Mouse (Mus musculus) lung, adult 2 months (tissue): Measurements from ENCODE around the gene Chd9. TPM values are rescaled to one million over a fixed set of nuclear protein-coding genes. Genes with fewer than 3 reads are reported as not detected.
"Not testable (repeated sequence)": the region's sequence is repeated elsewhere in the genome, so short reads cannot be mapped to it uniquely, and the experiment has no call there.

Source experiments
- DNase-seq: peaks from one replicate; pipeline ENCODE4 v3.0.0; 2022
- H3K4me1 ChIP-seq: fragments of 200-500 bp; 2 replicates; pipeline ENCODE4 v1.6.1; 2011; ENCODE audit warnings: low read length; ENCODE audit not compliant: control insufficient read depth, insufficient read depth
- H3K4me3 ChIP-seq: fragments of 200-500 bp; replicated peaks from 2 replicates; pipeline ENCODE3; 2011; ENCODE audit warnings: low read depth, mild to moderate bottlenecking, control low read depth, low read length; ENCODE audit errors: extremely low read depth
- CTCF ChIP-seq: fragments of 200-500 bp; IDR thresholded peaks from 2 replicates; pipeline ENCODE4 v1.5.1; 2011; ENCODE audit warnings: mild to moderate bottlenecking, low read length, control low read depth; ENCODE audit not compliant: insufficient read depth
- POLR2A ChIP-seq: fragments of 200-500 bp; IDR thresholded peaks from 2 replicates; pipeline ENCODE4 v1.6.1; 2011; ENCODE audit warnings: low read depth, mild to moderate bottlenecking, control low read depth, low read length, borderline replicate concordance; ENCODE audit errors: extremely low read depth
- WGBS: fragments of 180-500 bp; shearing (Covaris S2); methylation state at CpG from one replicate; pipeline ENCODE4 v1.1.7; 2018; 5-methylcytosine and 5-hydroxymethylcytosine counted together
- polyA plus RNA-seq: library from polyadenylated mRNA; depleted of rRNA; stranded (reverse); fragments of >200 nt; gene quantifications from 2 replicates; pipeline ENCODE4 v1.2.3, GENCODE M21; 2012

Chd9 gene
- polyA plus RNA-seq, 1 experiment = 129 TPM

DNA sequence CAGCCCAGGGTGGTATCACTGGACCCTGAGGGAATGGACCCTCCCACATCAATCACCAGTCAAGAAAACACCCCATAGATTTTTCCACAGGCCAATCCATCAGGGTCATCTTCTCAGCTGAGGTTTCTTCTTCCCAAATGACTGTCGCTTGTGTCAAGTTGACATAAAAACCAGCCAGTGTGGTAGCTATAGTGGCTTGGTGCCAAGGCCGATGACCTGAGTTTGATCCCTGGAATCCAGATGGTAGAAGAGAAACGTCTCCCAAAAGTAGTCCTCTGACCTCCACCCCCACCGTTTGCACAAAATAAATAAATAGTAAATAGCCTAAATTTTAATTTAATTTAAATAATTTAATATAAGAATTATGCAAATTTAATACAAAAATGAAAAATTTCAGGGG lies 51.9 kb downstream of the Chd9 start:
- no peak overlapping the region for H3K4me3 ChIP-seq
- TF ChIP-seq POLR2A (no peak), CTCF (no peak)
- H3K4me1 ChIP-seq = peaks cover 9% of the 10 kb centered on the region
- DNase-seq = no peak
- WGBS = 77% methylated on average over 4 of the region's 4 CpGs

DNA sequence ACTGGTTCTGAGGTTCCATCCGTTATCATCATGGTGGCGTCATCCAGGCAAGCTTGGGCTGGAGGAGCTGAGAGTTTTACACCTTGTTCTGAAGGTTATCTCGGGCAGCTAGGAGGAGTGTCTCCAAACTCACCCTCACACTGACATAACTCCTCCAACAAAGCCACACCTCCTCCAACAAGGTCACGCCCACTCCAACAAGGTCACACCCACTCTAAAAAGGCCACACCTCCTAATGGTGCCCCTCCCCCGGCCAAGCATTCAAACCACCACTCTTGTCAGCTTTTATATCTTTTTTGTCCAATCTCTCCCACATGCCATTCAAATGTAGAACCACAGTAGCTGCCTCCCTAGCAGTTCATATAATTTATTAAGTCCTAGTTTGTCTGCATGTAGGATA lies 53.0 kb downstream of the Chd9 start:
- TF ChIP-seq CTCF (no peak), POLR2A (no peak)
- 88% methylated on average over 5 of the region's 5 CpGs for WGBS
- Histone ChIP-seq H3K4me3 (no peak overlapping the region), H3K4me1 (peaks cover 9% of the 10 kb centered on the region)
- no peak for DNase-seq

DNA sequence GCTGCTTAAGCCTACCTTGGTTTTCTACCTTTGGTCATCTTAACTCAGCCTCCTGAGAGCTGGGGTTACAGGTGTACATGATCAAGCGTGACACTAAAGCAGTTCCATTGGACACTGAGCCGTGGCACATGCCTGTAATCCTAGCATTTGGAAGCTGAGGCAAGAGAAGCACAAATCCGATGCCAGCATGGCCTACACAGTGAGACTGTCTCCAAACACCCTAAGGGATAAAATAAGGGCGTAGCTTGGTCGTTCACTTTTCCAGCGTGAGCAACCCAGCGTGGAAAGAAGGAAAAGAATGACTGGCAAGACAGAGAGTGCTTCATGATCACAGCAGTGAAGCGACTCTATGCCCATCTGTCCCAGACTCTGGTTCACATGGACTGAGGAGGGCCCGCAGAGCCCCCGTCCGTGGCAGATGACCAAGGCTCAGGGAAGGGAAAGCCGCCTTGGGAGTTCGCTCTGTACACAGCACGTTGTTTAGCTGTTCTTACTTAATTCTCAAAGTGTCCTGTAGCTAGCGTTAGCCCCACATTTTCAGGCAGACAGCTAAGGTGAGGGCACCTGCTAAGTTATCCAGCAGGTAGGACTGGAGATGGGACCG lies 54.0 kb downstream of the Chd9 start:
- DNase-seq = no peak
- Histone ChIP-seq H3K4me3 (no peak overlapping the region), H3K4me1 (peaks cover 4% of the 10 kb centered on the region; the same call in 1 of the 2 replicates)
- TF ChIP-seq POLR2A (no peak), CTCF (no peak)
- WGBS = 87% methylated on average over 16 of the region's 16 CpGs

DNA sequence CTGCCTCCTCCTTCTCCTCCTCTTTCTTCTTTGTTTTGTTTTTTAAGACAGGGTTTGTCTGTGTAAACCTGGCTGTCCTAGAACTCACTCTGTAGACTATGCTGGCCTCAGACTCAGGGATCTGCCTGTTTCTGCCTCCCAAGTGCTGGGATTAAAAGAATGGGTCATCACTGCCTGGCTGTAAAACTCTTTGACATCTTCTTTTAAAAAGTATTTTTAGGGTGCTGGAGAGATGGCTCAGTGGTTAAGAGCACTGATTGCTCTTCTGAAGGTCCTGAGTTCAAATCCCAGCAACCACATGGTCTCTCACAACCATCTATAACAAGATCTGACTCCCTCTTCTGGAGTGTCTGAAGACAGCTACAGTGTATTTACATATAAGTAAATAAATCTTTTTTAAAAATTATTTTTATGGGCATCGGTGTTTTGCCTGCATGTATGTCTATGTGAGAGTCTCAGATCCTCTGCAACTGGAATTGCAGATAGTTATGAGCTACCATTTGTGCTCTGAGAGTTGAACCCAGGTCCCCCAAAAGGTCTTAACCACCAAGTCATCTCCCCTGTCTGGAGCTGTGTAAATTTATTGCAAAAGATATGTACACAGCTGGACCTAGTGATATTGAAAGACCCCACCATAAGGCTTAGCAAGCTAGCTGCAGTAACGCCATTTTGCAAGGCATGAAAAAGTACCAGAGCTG lies 57.7 kb downstream of the Chd9 start:
- H3K4me1 ChIP-seq = no peaks in the 10 kb centered on the region
- H3K4me3 ChIP-seq = peak overlapping the region; percentile 13
- no peak for DNase-seq
- WGBS = 69% methylated on average over 2 of the region's 2 CpGs
- TF ChIP-seq CTCF (no peak), POLR2A (no peak)

DNA sequence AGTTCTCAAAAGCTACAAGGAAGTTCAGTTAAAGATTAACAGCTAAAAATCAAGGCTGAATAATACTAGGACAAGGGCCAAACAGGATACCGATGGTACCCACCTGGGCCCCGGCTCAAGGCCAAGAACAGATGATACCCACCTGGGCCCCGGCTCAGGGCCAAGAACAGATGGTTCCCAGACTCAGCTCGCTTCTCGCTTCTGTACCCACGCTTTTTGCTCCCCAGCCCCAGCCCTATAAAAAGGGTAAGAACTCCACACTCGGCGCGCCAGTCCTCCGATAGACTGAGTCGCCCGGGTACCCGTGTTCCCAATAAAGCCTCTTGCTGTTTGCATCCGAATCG lies 58.2 kb downstream of the Chd9 start:
- WGBS = no CpG with 5 or more reads among the region's 15 CpGs
- DNase-seq, H3K4me1 ChIP-seq, H3K4me3 ChIP-seq: not testable (repeated sequence)

DNA sequence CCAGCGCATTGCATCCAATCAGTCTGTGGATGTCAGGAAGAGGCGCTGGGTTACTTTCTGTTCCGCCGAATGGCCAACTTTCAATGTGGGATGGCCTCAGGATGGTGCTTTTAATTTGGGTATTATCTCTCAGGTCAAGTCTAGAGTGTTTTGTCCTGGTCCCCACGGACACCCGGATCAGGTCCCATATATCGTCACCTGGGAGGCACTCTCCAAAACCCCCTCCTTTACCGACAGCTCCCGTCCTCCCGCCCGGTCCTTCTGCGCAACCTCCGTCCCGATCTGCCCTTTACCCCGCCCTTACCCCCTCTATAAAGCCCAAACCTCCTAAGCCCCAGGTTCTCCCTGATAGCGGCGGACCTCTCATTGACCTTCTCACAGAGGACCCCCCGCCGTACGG lies 59.2 kb downstream of the Chd9 start:
- not testable (repeated sequence) for DNase-seq, H3K4me3 ChIP-seq, H3K4me1 ChIP-seq
- no CpG with 5 or more reads among the region's 20 CpGs for WGBS

DNA sequence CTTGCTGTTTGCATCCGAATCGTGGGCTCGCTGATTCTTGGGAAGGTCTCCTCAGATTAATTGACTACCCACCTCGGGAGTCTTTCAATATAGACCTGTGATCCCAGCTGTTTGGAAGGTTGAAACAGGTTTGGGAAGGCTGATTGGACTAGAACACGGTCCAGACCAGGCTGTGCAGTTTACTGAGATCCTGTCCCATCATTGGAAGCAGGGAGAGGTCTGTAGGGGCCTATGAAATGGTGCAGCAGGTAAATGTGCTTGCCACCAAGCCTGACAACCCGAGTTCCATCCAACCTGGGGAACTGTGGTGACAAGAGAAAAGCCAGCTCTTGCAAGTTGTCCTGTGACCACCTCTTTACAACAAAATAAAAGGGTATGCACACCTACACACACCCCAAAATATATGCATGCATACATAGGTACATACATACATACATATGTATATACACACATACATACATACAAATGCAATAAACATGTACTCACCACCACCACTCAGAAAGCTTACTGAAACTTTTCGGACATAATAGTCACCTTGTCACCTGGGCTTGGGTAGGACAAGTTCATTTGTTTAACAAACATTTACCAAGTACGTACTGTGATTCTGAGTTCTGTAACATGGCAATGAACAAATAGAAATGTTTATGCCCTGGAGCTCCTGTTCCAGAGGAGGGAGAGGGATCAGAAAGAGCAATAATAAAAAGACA lies 63.9 kb downstream of the Chd9 start:
- Histone ChIP-seq H3K4me1 (no peaks in the 10 kb centered on the region), H3K4me3 (no peak overlapping the region)
- DNase-seq = no peak
- WGBS = 87% methylated on average over 8 of the region's 8 CpGs
- no peak for TF ChIP-seq POLR2A
- no peak for TF ChIP-seq CTCF

DNA sequence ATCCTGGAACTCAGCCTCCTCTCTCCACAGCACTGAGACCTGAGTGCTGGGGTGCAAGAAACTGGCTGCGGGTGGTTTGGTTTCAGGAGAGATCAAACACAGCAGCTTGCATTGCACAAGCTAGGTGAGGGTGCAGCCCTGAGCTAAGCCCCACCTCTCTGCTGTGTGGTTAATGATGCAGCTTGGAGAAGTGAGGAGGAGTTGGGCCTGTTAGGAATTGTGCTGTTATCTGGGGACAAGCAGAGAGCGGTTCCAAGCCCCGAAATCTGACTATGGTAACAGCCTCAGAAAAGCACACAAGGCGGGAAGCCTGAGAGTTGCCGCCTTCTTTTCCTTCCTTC lies 64.4 kb downstream of the Chd9 start:
- TF ChIP-seq POLR2A = no peak
- no peak for TF ChIP-seq CTCF
- 76% methylated on average over 5 of the region's 5 CpGs for WGBS
- H3K4me1 ChIP-seq = no peaks in the 10 kb centered on the region
- H3K4me3 ChIP-seq = no peak overlapping the region
- no peak for DNase-seq

DNA sequence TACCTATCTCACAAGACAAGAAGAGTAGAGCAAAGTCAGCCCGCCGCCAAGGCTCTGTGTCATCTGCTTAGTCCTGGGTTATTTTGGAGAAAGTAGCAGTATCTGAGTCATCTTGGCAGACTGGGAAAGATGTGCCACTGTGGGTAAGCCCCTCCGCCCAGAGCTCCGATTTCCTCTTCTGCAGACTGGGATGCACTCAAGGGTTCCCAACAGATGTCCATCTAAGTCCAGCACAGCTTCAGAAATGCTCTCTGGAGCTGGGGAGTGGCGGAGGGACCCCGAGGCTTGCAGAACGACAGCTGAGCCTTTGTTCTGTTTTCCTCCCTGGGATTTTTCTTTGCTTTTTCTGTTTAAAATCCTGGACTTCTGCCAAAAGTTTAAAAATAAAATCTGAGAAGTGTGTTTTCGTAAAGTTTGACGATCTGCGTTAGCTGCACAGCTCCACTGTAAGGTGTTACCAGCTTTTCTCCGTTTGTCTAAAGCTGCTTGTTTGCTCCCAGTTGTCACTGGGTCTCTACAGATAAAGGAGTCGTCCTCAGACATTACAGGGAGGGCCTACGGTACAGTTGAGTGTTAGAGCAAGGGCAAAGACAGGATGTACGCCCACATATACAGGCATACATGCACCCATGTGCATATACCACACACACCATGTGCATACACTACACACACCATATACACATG lies 66.2 kb downstream of the Chd9 start:
- 42% methylated on average over 14 of the region's 14 CpGs for WGBS

DNA sequence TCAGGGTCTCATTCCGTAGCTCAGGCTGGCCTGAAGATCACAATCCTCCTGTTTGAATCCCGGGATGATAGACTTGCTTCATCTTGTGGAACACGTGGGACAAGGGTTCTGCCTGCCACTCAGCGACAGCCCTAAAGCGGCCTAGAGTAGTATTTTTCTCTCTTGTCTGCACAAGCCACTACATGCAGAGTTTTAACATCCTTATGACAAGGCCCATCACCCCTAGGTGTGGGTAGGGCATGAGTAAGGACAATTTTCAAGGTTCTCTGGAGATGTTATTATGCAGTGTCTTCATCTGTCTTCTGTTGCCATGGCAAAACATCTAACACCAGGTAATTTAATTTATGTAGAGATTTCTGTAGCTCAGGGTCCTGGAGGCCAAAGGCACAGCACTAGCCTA lies 69.2 kb downstream of the Chd9 start:
- WGBS = 90% methylated on average over 5 of the region's 5 CpGs
- no peak for DNase-seq
- peaks cover 8% of the 10 kb centered on the region for H3K4me1 ChIP-seq
- no peak for TF ChIP-seq POLR2A
- no peak for TF ChIP-seq CTCF
- no peak overlapping the region for H3K4me3 ChIP-seq

More for the DNA sequence above, 66.2 kb downstream of the Chd9 start:
- DNase-seq = no peak
- Histone ChIP-seq H3K4me3 (no peak overlapping the region), H3K4me1 (peaks cover 8% of the 10 kb centered on the region)
- TF ChIP-seq POLR2A (no peak), CTCF (no peak)
